Mouse (Mus musculus) embryonic facial prominence, embryonic 10.5 days (tissue): ENCODE measurements around the gene Pde4d. TPM values are rescaled to one million over a fixed set of nuclear protein-coding genes. Genes with fewer than 3 reads are reported as not detected.

Experiments used
- DNase-seq: peaks from one replicate; pipeline ENCODE4 v3.0.0-alpha.2; 2017; ENCODE audit warnings: low spot score
- H3K27ac ChIP-seq: fragments of 300-500 bp; sonication (generic); replicated peaks from 2 replicates; pipeline ENCODE4 v1.5.1; 2016; ENCODE audit warnings: mild to moderate bottlenecking
- H3K27me3 ChIP-seq: fragments of 300-500 bp; sonication (generic); replicated peaks from 2 replicates; pipeline ENCODE4 v1.6.1; 2016; ENCODE audit warnings: low read depth, mild to moderate bottlenecking; ENCODE audit not compliant: poor library complexity, severe bottlenecking
- H3K36me3 ChIP-seq: fragments of 300-500 bp; sonication (generic); replicated peaks from 2 replicates; pipeline ENCODE4 v1.6.1; 2016; ENCODE audit warnings: mild to moderate bottlenecking, moderate library complexity
- H3K4me1 ChIP-seq: fragments of 300-500 bp; sonication (generic); 2 replicates; pipeline ENCODE4 v1.6.1; 2016
- H3K4me3 ChIP-seq: fragments of 300-500 bp; sonication (generic); 2 replicates; pipeline ENCODE4 v1.5.1; 2016; ENCODE audit warnings: mild to moderate bottlenecking, moderate library complexity
- H3K9me3 ChIP-seq: fragments of 300-500 bp; sonication (generic); 2 replicates; pipeline ENCODE4 v1.6.1; 2016; ENCODE audit warnings: mild to moderate bottlenecking
- WGBS: fragments of 180-500 bp; shearing (Covaris S2); methylation state at CpG from one replicate; pipeline ENCODE4 v1.1.7; 2016; 5-methylcytosine and 5-hydroxymethylcytosine counted together
- polyA plus RNA-seq: library from polyadenylated mRNA; unstranded; fragments of >200 nt; fragmentation: Nextera tagmentation; extraction: Ambion mirVana; gene quantifications from 2 replicates; pipeline ENCODE4 v1.2.1, GENCODE M21; 2016

Pde4d gene
- polyA plus RNA-seq, 1 experiment from 2014 or later: 19.7 TPM

DNA sequence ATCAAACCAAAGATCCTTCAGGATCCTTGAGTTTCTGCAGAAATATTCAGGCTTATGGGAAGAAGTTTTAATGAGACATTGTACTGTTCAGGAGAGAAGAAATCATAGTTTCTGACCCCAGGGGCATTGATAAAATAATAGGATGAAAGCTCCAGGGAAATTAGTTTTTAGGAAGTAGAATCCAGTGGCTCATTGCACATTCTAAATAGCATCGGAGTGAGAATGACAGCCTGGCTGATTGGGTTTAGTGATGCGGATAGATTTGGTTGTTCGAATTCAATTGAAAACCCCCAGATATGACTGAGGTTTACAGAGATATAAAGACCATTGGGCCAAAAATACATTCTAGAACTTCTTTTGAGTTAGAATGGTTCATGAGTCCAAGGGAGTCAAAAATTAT lies 970.7 kb downstream of the Pde4d start:
- Histone ChIP-seq H3K4me1 (no peaks in the 10 kb centered on the region), H3K36me3 (no peaks in the 10 kb centered on the region), H3K4me3 (no peak overlapping the region), H3K27ac (no peak overlapping the region), H3K27me3 (no peaks in the 10 kb centered on the region), H3K9me3 (0 out of 2 replicates have a peak, but pooled peaks cover 3% of the 10 kb centered on the region)
- WGBS: 82% methylated on average over 3 of the region's 3 CpGs
- no peak for DNase-seq

DNA sequence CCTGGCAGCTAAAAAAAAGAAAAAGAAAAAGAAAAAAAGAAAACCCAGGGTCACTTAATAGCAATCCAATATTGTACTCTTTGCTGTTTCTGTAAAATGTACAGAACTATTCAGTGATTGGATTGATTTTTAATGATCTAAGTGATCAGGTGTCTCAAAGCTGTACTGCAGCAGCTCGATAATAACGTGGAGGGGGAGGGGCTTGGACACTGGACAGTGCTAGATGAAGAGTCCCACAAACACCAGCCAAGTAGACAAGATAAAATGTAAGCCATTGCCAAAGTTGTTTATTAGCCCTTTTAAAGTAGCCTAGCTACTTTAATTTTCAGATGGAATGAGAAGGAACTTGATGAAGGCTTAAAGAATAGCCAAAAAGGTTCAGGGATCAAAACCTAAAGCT lies 975.2 kb downstream of the Pde4d start:
- Histone ChIP-seq H3K27ac (no peak overlapping the region), H3K36me3 (no peaks in the 10 kb centered on the region), H3K4me3 (no peak overlapping the region), H3K27me3 (no peaks in the 10 kb centered on the region), H3K4me1 (no peaks in the 10 kb centered on the region), H3K9me3 (0 out of 2 replicates have a peak, but pooled peaks cover 3% of the 10 kb centered on the region)
- DNase-seq: no peak
- WGBS: 74% methylated on average over 2 of the region's 2 CpGs

DNA sequence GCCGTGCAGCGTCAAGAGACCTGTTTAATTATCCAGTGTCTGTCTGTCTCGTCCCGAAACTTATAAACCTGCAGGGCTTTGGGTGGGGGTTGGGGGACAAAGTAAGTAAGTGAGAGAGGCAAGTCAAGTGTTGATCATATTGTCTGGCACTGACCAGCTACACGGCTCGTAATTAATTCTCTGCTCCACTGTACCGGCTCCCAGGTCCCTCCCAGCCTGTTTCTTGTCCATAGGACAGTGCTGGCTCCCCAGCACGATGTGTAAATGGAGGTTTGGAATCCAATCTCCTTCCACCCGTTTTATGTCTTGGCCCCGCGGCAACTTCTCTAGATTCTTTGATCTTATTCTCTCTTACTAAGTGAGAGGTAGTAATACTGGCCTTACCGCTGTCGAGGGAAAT lies 975.8 kb downstream of the Pde4d start:
- no peaks in the 10 kb centered on the region for H3K4me1 ChIP-seq
- no peaks in the 10 kb centered on the region for H3K27me3 ChIP-seq
- no peak for DNase-seq
- 81% methylated on average over 13 of the region's 13 CpGs for WGBS
- no peak overlapping the region for H3K27ac ChIP-seq
- H3K36me3 ChIP-seq: no peaks in the 10 kb centered on the region
- no peak overlapping the region for H3K4me3 ChIP-seq
- 0 out of 2 replicates have a peak, but pooled peaks cover 3% of the 10 kb centered on the region for H3K9me3 ChIP-seq

DNA sequence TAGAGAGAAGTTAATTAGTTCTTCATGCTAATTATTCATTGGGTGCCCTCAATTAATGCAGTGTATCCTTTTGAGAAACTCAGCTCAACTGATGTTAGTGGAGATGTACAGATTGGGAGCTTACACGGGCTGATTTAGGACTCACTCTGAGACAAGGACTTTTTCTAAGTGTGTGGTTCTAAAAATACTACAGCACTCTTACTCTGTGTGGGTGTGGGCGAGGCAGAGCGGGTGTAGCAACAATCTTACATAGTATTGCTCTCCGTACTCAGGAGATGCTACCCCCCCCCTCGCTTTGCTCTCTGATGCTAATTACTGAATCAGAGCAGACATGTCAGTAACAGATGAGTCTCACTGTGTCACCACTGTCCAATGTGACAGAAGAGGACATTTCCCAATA lies 976.3 kb downstream of the Pde4d start:
- H3K4me3 ChIP-seq: no peak overlapping the region
- 92% methylated on average over 5 of the region's 5 CpGs for WGBS
- no peaks in the 10 kb centered on the region for H3K27me3 ChIP-seq
- H3K9me3 ChIP-seq: 0 out of 2 replicates have a peak, but pooled peaks cover 3% of the 10 kb centered on the region
- H3K27ac ChIP-seq: no peak overlapping the region
- H3K4me1 ChIP-seq: no peaks in the 10 kb centered on the region
- no peak for DNase-seq
- no peaks in the 10 kb centered on the region for H3K36me3 ChIP-seq

DNA sequence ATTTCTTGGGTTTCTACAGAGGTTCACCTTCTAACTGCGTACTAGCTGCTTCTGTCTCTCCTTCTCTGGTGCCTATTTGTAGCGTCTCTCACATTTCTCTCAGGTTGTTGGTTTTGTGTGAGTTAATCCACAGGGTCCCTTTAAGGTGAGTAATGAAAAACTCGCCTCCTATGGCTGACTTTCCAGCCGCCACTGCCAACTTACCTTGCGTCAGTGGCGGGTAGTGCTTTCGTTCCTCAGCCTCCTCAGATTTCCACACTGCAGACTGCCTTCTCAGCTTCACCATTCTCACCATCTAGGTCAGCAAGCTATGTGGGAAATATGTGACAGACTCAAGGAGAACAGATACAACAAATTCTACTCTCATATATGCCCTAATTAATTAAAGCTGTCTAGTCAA lies 977.8 kb downstream of the Pde4d start:
- Histone ChIP-seq H3K36me3 (no peaks in the 10 kb centered on the region), H3K27me3 (no peaks in the 10 kb centered on the region), H3K27ac (no peak overlapping the region), H3K4me3 (no peak overlapping the region), H3K4me1 (no peaks in the 10 kb centered on the region), H3K9me3 (no peaks in the 10 kb centered on the region)
- WGBS: 78% methylated on average over 7 of the region's 7 CpGs
- no peak for DNase-seq

DNA sequence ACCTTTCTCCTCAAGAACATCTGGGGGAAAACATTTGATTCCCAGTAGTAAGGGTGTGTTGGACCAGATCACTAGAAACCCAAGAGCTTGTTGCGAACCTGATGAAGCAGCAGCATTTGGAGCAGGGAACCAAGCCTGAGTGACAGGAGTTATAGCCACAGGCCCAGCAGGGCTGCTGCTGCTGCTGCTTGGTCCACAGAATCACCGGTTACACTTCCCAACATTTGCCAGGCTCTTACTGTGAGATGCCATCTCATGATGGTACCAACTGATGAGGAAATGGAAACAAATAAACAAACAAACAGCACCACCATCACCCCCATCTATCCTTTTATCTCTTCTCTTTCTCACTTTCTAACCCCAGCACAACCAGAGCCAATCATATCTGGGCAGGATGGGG lies 979.8 kb downstream of the Pde4d start:
- Histone ChIP-seq H3K4me1 (no peaks in the 10 kb centered on the region), H3K9me3 (no peaks in the 10 kb centered on the region), H3K4me3 (no peak overlapping the region), H3K27me3 (no peaks in the 10 kb centered on the region), H3K27ac (no peak overlapping the region), H3K36me3 (no peaks in the 10 kb centered on the region)
- WGBS: 92% methylated on average over 2 of the region's 2 CpGs
- no peak for DNase-seq

DNA sequence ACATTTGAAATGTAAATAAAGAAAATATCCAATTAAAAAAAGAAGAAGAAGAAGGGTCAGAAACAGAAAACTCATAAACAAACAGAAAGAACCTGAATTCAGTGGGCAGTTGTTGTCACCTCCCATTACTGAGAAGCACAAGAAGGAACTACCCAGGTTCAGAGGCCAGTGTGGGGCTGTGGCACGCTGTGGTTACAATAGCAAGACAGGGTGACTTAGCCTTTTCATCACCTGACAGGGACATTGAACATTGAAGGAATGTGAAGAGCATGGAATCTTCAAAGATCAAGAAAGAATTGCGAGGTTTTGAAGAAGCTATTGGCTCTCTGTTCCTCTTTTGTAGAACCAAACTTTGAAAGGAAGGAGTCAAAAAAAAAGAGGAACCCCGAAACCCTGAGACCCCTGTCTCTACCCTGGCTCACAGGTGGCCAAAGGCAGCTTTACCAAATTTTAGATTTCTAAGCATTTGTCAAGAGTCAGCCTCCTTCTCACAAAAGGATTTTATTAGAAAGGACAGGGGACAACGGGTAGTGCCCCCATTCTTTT lies 987.6 kb downstream of the Pde4d start:
- no peak for DNase-seq
- Histone ChIP-seq H3K4me1 (peaks cover 24% of the 10 kb centered on the region), H3K4me3 (no peak overlapping the region), H3K27me3 (no peaks in the 10 kb centered on the region), H3K27ac (no peak overlapping the region), H3K9me3 (no peaks in the 10 kb centered on the region), H3K36me3 (no peaks in the 10 kb centered on the region)
- 70% methylated on average over 4 of the region's 4 CpGs for WGBS

DNA sequence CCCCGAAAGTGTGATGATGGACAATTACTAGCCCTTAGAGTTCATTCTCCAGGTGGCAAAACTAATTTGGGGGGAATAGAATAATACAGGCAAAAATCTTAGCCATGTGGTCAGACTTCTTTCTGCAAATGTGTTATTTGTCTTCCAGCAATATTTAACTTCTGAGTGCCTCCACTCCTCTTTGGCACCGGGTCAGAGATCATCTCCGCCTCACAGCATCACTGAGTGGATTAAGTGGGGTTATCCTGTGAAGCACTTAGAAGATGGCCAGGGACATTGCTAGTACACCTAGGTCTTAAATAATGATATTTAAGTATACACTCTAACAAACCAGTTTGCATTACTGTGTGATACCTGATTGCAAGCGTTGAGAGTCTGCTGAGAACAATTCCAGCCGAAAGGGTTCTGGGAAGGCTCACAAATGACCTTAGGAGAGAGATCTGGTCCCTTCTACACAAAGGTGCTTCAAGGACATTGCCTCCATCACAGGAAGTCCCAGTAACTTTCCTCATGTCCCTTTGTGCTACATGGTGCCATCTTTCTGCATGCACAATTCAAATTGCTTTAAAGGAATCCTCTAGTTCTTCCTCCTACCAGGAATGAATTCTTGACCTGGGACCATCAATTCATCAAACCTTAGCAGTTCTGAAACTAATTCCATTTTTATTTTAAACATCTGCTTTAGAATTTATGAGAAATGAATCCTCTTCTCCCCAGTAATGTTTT lies 989.9 kb downstream of the Pde4d start:
- H3K9me3 ChIP-seq: no peaks in the 10 kb centered on the region
- no peaks in the 10 kb centered on the region for H3K36me3 ChIP-seq

DNA sequence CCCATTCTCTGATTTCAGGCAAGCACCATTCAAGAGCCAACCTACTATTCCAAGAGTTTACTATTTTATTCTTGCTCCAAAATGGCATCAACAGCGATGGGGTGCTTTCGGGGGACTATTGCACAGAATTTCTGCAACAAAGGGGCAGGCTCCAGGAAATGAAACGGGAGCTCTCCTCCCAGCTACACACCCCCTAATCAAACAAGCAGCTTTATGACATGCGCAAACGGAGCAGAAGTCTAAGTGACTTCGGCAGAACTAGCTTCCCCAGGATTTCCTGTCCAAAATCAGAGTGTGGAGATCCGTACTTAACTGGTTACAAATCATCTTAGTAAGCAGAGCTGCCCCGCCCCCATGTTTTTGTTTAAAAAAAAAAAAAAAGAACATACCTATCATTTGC lies 990.6 kb downstream of the Pde4d start:
- peak; percentile 71 for DNase-seq
- H3K27ac ChIP-seq: peak overlapping the region; percentile 84
- peaks cover 27% of the 10 kb centered on the region for H3K4me1 ChIP-seq
- H3K27me3 ChIP-seq: no peaks in the 10 kb centered on the region
- peak overlapping the region; percentile 61 for H3K4me3 ChIP-seq
- H3K36me3 ChIP-seq: no peaks in the 10 kb centered on the region
- 3% methylated on average over 8 of the region's 8 CpGs for WGBS
- no peaks in the 10 kb centered on the region for H3K9me3 ChIP-seq

More for the DNA sequence above, 989.9 kb downstream of the Pde4d start:
- no peaks in the 10 kb centered on the region for H3K27me3 ChIP-seq
- peak overlapping the region; percentile 84 for H3K27ac ChIP-seq
- no peak for DNase-seq
- peaks cover 27% of the 10 kb centered on the region for H3K4me1 ChIP-seq
- H3K4me3 ChIP-seq: peak overlapping the region; percentile 61
- WGBS: 63% methylated on average over 5 of the region's 5 CpGs

DNA sequence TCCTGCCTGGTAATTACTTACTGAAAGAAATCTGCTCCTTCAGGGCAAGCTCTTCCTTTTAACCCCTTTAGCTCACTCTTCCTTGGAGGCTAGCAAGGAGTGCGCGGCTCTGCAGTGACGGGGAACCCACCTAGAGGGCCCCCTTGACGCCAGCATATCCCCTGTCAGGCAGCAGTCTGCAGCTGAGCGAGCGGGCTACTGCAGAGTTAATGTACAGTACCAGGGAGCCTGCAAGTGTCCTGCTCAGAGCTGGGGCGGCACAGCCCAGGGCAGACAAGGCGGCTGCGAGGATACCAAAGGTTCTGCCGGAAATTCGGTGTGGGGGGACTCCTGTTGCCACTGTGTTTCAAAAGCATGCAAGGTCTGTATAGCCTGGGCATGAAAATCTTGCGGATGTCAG lies 991.1 kb downstream of the Pde4d start:
- H3K36me3 ChIP-seq: no peaks in the 10 kb centered on the region
- no peaks in the 10 kb centered on the region for H3K27me3 ChIP-seq
- H3K27ac ChIP-seq: peak overlapping the region; percentile 84
- H3K4me1 ChIP-seq: peaks cover 27% of the 10 kb centered on the region
- under 1% methylated on average over 12 of the region's 12 CpGs for WGBS
- DNase-seq: peak; percentile 91
- no peaks in the 10 kb centered on the region for H3K9me3 ChIP-seq
- H3K4me3 ChIP-seq: peak overlapping the region; percentile 61

DNA sequence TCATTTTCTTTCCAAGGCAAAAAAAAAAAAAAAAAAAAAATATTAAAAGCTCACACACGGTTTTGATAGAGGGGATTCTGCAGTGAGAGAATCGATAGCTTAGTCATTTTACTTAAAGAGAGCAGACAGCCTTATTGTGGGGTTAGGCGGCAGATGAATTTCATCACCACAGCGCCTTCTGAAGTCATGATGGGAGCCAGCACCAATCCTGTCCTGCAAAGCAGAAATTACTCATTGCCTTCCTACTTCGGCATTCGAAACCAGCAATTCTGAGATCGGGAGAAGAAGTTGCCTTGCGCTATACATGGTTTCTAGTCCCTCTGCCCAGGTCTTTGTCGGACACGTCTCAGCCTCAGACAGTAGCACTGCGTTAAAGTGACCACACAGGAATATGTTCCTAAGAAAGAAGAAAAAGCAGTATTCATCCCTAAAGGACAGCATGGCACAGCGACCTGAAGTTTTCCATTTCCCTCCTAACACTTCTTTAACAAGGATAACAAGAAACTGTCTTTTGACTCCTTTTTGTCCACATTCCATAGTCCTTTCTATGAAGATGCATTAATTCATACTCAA lies 991.7 kb downstream of the Pde4d start:
- peak overlapping the region; percentile 84 for H3K27ac ChIP-seq
- 38% methylated on average over 12 of the region's 12 CpGs for WGBS
- H3K9me3 ChIP-seq: no peaks in the 10 kb centered on the region
- peak overlapping the region; percentile 61 for H3K4me3 ChIP-seq
- H3K27me3 ChIP-seq: no peaks in the 10 kb centered on the region
- peaks cover 27% of the 10 kb centered on the region for H3K4me1 ChIP-seq
- no peaks in the 10 kb centered on the region for H3K36me3 ChIP-seq
- DNase-seq: peak; percentile 11

DNA sequence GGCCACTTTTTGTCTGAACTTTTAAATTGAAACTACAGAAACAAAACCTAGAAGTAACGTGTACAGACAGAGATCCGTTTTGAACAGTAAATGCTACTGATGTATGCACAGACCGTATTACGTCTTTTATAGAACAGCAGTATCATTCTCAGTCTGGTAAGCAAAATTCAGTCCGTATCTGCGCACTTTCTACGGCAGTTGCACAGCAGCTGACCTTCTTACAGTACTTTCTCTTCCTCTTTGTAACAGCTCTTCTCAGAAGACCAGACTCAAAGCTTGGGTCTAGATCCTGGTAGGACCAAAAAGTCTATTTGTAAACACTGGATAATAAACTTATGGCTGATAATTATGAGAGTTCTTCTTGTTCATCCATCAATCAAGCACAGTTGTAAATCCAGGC lies 996.4 kb downstream of the Pde4d start:
- no peaks in the 10 kb centered on the region for H3K27me3 ChIP-seq
- H3K4me3 ChIP-seq: no peak overlapping the region
- peaks cover 2% of the 10 kb centered on the region; the same call in 1 of the 2 replicates for H3K9me3 ChIP-seq
- 93% methylated on average over 7 of the region's 7 CpGs for WGBS
- peaks cover 12% of the 10 kb centered on the region for H3K4me1 ChIP-seq
- no peak for DNase-seq
- H3K27ac ChIP-seq: no peak overlapping the region
- H3K36me3 ChIP-seq: no peaks in the 10 kb centered on the region

DNA sequence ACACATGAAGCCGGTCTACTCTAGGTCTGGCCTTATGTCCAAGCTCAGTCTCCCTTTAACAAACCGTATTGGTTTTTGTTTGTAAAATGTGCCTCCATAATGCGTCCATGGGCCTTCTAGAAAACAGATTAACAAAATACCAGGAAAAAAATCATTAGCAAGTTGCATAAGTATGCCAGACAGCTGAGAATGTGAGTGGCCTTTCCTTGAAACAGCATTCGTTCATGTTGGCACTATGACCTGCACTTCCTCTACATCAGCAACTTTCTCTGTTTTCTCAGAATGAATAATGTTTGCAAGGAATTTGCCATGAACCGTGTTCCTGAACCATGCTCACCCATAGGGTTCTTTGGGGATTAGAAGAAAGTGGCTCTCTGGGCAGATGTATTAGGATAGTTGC lies 998.4 kb downstream of the Pde4d start:
- WGBS: 85% methylated on average over 5 of the region's 5 CpGs
- H3K36me3 ChIP-seq: no peaks in the 10 kb centered on the region
- H3K9me3 ChIP-seq: peaks cover 7% of the 10 kb centered on the region; the same call in 1 of the 2 replicates
- H3K27me3 ChIP-seq: no peaks in the 10 kb centered on the region
- 0 out of 2 replicates have a peak, but pooled peaks cover 3% of the 10 kb centered on the region for H3K4me1 ChIP-seq
- no peak overlapping the region for H3K4me3 ChIP-seq
- no peak for DNase-seq
- no peak overlapping the region for H3K27ac ChIP-seq
